Mouse (Mus musculus) splenic B cell, adult 2 months (primary cell): ENCODE data around the gene Palm.

Experiments used
- DNase-seq: peaks from one replicate; pipeline ENCODE4 v3.0.0-alpha.2; 2011; ENCODE audit warnings: low read depth, low spot score
- H3K27me3 ChIP-seq: 2 replicates; pipeline ENCODE4 v1.6.1; 2012; ENCODE audit warnings: mild to moderate bottlenecking, low read length, moderate library complexity, mixed read lengths; ENCODE audit not compliant: control insufficient read depth, poor library complexity, insufficient read depth, severe bottlenecking
- H3K36me3 ChIP-seq: 2 replicates; pipeline ENCODE4 v1.6.1; 2012; ENCODE audit warnings: mild to moderate bottlenecking, low read length, moderate library complexity, mixed read lengths; ENCODE audit not compliant: control insufficient read depth, poor library complexity, insufficient read depth, severe bottlenecking

The Palm gene

GRCm38 (mm10) chr10:79820782-79821181, 27.4 kb downstream of the Palm start, which contains the start of gene Misp:
Gene Misp, plus strand, starts transcription at chr10:79820989.
- Histone ChIP-seq H3K36me3 (no peaks in the 10 kb centered on the region), H3K27me3 (no peaks in the 10 kb centered on the region)
- no peak for DNase-seq

GRCm38 (mm10) chr10:79821731-79822130, 28.4 kb downstream of the Palm start:
- no peaks in the 10 kb centered on the region for H3K27me3 ChIP-seq
- no peaks in the 10 kb centered on the region for H3K36me3 ChIP-seq
- DNase-seq: no peak

GRCm38 (mm10) chr10:79822372-79822771, 29.0 kb downstream of the Palm start:
- DNase-seq: no peak
- no peaks in the 10 kb centered on the region for H3K36me3 ChIP-seq

GRCm38 (mm10) chr10:79823011-79823410, 29.6 kb downstream of the Palm start:
- DNase-seq: no peak
- H3K27me3 ChIP-seq: no peaks in the 10 kb centered on the region

More at GRCm38 (mm10) chr10:79822372-79822771, 29.0 kb downstream of the Palm start:
- no peaks in the 10 kb centered on the region for H3K27me3 ChIP-seq

GRCm38 (mm10) chr10:79824413-79824812, 31.0 kb downstream of the Palm start:
- Histone ChIP-seq H3K36me3 (no peaks in the 10 kb centered on the region), H3K27me3 (no peaks in the 10 kb centered on the region)
- no peak for DNase-seq

More at GRCm38 (mm10) chr10:79823011-79823410, 29.6 kb downstream of the Palm start:
- no peaks in the 10 kb centered on the region for H3K36me3 ChIP-seq

- no peak for DNase-seq
- H3K27me3 ChIP-seq: no peaks in the 10 kb centered on the region
Measured at GRCm38 (mm10) chr10:79831583-79831982, 38.2 kb downstream of the Palm start.

GRCm38 (mm10) chr10:79832026-79832785, 38.8 kb downstream of the Palm start:
- H3K27me3 ChIP-seq: no peaks in the 10 kb centered on the region
- no peaks in the 10 kb centered on the region for H3K36me3 ChIP-seq
- DNase-seq: no peak

More at GRCm38 (mm10) chr10:79831583-79831982, 38.2 kb downstream of the Palm start:
- H3K36me3 ChIP-seq: no peaks in the 10 kb centered on the region

- no peaks in the 10 kb centered on the region for H3K36me3 ChIP-seq
- H3K27me3 ChIP-seq: no peaks in the 10 kb centered on the region
- no peak for DNase-seq
Measured at GRCm38 (mm10) chr10:79832786-79833181, 39.4 kb downstream of the Palm start.

GRCm38 (mm10) chr10:79834769-79835398, 41.5 kb downstream of the Palm start:
- Histone ChIP-seq H3K27me3 (no peaks in the 10 kb centered on the region), H3K36me3 (no peaks in the 10 kb centered on the region)
- DNase-seq: peak; percentile 88

GRCm38 (mm10) chr10:79836918-79837317, 43.5 kb downstream of the Palm start:
- H3K27me3 ChIP-seq: no peaks in the 10 kb centered on the region
- DNase-seq: peak; percentile 23
- H3K36me3 ChIP-seq: no peaks in the 10 kb centered on the region

- H3K36me3 ChIP-seq: no peaks in the 10 kb centered on the region
- H3K27me3 ChIP-seq: no peaks in the 10 kb centered on the region
- no peak for DNase-seq
Measured at GRCm38 (mm10) chr10:79838151-79838550, 44.8 kb downstream of the Palm start.

GRCm38 (mm10) chr10:79840091-79840490, 46.7 kb downstream of the Palm start:
- Histone ChIP-seq H3K27me3 (no peaks in the 10 kb centered on the region), H3K36me3 (no peaks in the 10 kb centered on the region)
- no peak for DNase-seq

- no peaks in the 10 kb centered on the region for H3K27me3 ChIP-seq
- H3K36me3 ChIP-seq: no peaks in the 10 kb centered on the region
- DNase-seq: no peak
Measured at GRCm38 (mm10) chr10:79840644-79841551, 47.5 kb downstream of the Palm start.

- no peaks in the 10 kb centered on the region for H3K27me3 ChIP-seq
- no peaks in the 10 kb centered on the region for H3K36me3 ChIP-seq
- no peak for DNase-seq
Measured at GRCm38 (mm10) chr10:79842322-79842721, 49.0 kb downstream of the Palm start.
